Mouse (Mus musculus): ENCODE data around the gene Prss33. TPM values are rescaled to one million over a fixed set of nuclear protein-coding genes. Genes with fewer than 3 reads are reported as not detected.
"Not testable (repeated sequence)": the region's sequence is repeated elsewhere in the genome, so short reads cannot be mapped to it uniquely, and the experiment has no call there.

Gene Prss33
- total RNA-seq (2021), result not detected
- long read RNA-seq, experiment 1, result 0 reads
- long read RNA-seq, experiment 2, result 0 reads

DNA sequence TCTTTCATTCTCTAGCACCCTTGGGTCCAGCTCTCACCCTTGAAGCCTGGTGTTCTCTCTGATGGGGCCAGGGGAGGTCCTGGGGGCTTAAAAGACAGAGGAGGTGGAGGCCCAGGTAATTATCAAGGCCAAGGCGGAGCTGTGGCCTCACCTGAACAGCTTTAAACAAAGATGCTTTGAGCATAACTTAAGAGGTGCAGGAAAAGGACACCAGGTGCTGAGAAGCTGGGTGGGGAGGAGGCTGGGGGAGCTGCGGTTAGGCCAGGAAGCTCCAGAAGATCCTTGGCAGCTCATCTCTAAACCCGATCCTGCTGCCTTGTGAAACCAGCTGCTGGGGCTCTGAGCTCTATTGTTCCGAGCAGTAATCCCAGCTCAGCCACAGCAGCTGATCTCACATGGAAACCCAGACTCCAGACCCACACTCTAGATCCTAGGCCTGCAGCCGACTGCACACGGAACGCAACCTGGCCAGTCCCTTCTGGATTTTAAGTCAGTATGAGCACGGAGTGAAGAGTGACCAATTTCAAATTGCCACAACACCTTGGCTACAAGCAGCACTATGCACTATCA lies at the start of gene Prss33:
Prss33 (minus strand) TSS at position 51 of the 570 bp plus-strand sequence.
- DNase-seq, result no peak

DNA sequence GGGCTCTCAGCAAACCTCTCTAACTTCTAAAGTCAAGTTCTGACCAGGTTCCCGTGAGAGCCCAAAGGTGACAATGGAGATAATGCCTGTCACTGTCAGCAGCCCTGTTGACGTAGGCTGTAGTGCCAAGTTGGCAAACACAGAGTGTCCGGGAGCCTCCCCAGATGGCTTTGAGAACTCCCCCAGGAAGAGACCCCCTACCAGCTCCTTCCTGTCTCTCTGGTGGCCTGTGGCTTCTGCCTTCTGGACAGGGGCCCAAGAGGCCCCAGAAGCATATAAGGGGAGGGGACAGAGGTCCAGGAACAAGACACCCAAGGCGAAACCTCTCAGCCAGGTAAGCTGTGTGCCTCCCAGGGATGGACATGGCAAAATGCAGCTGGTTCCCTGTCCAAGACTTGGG lies 44.7 kb upstream of the Prss33 start, which contains the start of the genes Dcpp1 and Dcpp2:
Dcpp1 (plus strand) TSS at position 301 of the 400 bp plus-strand sequence.
Dcpp2 (plus strand) TSS at position 305 of the 400 bp plus-strand sequence.
- DNase-seq, result not testable (repeated sequence)

DNA sequence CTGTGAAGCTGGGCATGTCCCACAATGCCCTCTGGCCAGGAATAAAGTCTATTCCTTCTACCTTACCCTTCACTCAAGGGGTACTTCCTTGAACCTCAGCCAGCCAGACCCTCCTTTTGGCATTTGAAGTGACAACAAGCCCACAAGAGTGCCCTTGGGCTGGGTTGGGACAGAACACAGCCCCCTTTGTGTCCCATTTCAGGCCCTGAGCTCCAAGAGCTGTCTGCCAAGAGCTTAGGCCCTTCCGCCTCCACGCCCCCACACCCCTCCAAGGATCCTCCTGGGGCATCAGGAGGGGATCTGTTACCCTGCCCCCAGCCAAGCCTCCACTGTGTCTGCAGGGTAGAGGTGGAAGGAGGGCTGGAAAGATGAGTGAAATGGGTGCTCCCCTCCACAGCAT lies 41.3 kb upstream of the Prss33 start:
- no peak for DNase-seq

DNA sequence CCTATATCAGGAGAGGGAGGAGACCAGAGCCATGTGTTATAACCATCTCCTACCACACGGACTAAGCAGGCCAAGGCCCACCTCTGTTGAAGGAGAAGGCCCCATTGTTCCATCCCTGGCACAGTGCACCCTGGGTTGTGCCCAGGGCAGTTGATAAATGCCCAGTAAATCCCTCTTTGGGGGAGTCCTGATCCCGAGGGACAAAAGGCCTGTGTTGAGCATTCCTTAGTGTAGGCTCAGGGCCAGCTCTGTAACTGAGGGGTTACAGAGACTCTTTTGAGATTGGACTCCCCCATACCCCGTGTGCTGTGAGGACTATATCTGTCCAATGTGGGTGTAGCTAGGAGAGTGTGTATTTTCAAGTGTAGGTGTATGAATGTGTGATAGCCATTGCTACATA lies 40.9 kb upstream of the Prss33 start:
- no peak for DNase-seq

DNA sequence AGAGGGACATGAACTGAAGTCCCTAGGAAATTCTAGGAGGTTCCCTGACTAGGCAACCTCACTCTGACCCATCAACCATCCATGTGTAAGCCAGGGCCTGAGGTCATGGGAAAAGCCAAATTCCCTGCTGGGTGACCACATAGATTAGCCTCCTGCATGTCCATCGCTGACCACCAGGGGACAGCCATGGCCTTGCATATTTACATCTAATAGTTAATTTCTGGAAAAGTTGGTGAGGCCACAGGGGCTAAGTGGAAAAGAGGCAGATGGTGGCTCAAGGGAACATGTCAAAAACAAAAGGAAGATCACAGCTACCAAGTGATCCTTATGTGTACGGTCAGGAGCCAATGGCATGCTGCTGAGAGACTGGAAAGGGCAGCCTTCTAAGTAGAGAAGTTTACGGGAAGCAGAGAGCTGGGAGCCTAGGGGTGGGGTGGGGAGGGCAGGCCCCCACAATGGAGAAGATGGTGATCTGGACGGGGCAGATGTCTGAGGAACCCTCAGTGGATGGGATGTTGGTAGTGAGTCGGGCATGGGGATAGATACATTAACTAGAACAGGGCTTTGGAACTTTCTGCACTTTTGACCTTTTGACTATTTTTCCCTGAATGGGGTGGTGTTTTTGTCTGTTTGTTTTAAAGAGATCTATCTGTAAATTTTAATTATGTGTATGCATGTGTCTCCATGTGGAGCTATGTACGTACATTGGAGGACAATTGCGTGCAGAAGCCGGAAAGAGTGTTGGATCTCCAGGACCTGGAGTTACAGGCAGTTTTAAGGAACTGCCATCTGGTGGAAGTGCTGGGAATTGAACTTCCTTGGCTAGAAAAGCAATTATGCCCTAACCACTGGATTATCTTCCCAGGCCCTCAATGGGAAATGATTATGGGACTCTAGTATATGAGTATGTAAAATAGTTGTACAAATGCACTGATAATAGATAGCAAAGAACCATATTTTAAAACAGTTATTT lies 38.3 kb upstream of the Prss33 start:
- DNase-seq, result no peak

DNA sequence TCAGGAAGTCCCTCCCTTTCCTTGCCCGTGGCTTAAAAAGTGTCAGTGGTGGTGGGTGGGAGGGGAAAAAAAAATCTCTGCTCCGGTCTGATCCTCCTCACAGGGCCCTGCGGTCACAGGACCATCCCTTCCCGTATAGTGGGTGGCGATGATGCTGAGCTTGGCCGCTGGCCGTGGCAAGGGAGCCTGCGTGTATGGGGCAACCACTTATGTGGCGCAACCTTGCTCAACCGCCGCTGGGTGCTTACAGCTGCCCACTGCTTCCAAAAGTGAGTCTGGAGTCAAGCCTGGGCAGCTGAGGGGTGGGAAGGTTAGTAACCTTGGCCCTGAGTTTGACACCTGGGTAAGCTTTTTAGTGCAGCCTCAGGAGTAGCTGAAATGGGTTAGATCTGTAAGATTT lies 32.7 kb upstream of the Prss33 start:
- no peak for DNase-seq

DNA sequence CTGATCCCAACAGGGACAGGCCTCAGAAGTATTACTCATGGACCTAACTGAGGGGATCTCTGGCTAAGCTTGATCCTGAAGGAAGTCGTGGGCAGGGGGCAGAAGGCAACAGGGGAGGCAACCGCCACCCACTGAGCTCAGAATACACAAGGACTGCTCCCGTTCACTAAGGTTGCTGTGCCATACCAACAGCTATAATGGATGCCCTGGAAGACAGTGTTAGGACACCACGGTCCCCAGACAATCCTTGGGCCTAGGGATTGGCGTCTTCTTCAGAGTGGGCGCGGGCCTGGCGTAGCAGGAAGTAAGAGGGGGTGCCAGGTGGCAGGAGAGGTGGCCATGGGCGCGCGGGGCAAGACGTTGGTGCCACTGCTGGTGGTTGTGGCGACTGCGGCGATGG lies 31.9 kb upstream of the Prss33 start, which contains the start of gene Prss21:
Prss21 (plus strand) TSS at position 301 of the 400 bp plus-strand sequence.
- DNase-seq, result no peak

DNA sequence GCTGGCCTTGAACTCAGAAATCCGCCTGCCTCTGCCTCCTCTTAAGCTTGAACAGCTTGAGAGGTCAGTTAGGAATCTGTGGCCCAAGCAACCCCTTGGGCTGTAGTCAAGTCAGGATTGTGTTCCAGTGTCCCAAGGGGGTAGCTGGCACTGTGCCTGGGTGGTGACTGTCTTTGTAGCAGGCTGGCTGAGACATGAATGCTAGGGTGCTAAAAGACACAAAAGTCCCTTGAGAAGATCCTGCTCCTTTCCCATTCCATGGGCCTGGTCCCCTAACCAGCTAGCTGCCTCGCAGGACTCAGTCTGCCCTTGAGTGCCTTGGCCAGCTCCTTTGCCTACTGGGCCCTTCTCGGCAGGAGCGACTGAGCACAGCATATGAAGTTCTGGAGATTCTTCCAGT lies 27.1 kb upstream of the Prss33 start:
- no peak for DNase-seq

DNA sequence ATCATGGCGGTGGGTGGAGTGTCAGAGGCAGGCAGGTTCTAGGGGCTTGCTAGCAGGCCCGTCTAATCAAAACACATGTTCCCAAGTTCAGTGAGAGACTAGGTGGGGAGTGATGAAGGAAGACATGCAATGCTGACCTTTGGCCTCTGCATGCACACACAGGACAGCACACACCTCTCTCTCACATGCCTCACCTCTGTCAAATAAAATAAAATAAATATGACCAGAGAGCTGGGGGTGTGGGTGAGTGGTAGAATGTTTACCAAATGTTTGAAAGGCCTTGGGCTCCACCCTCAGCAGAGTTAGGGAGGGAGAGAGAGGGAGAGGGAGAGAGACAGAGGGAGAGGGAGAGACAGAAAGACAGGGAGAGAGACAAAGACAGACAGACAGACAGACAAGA lies 22.1 kb upstream of the Prss33 start:
- no peak for DNase-seq

DNA sequence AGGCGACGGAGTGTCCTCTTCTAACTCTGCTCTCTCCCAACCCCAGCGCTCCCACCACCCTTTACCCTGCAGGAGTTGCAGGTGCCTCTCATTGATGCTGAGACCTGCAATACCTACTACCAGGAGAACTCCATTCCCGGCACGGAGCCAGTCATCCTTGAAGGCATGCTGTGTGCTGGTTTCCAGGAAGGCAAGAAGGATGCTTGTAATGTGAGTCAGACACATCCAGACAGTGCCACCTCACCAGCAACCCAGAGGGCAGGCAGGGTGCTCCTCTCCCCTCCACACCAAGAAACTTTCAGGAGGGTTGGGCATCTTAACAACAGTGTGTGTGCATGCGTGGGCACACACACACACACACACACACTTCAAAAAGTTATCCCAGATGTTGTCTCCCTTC lies 21.3 kb upstream of the Prss33 start:
- DNase-seq, result no peak

DNA sequence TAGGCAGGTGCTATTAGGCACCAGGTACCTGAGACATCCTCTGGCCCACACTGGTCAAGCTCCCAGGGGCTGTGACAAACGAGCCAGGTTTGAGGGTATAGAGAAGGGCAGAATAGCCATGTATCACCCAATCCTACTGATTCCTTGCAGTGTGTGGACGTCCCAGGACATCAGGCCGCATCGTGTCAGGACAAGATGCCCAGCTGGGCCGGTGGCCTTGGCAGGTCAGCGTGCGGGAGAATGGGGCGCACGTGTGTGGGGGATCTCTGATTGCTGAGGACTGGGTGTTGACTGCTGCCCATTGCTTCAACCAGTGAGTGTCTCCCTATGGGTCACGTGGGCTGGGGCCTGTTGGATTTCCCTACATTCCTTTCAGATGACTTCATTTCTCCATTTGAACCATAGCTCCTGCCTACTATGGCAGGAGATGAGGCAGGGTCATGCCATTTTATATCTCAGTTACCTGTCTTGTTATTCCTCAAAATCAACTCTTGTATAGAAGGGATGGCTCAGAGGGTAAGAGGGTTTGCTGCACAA lies 18.4 kb upstream of the Prss33 start:
- no peak for DNase-seq

DNA sequence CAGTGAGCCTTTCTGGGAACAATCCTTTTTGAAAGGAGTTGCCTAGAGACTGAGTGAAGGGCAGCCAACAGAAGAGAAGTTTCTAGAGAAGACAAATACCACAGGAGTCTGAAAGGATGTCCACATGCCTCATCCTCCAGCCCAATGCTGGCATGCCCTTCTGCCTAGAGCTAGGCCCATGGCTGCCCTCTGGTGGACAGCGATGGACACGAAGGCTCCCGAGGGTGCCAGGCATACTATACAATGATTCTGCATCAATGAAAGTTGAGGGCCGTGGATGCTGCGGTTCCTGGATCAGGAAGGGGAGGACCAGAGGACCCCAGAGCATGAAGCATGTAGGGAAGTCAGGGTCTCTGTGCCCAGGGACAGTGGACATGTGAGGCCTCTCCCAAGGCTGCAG lies 17.4 kb upstream of the Prss33 start:
- DNase-seq, result no peak

DNA sequence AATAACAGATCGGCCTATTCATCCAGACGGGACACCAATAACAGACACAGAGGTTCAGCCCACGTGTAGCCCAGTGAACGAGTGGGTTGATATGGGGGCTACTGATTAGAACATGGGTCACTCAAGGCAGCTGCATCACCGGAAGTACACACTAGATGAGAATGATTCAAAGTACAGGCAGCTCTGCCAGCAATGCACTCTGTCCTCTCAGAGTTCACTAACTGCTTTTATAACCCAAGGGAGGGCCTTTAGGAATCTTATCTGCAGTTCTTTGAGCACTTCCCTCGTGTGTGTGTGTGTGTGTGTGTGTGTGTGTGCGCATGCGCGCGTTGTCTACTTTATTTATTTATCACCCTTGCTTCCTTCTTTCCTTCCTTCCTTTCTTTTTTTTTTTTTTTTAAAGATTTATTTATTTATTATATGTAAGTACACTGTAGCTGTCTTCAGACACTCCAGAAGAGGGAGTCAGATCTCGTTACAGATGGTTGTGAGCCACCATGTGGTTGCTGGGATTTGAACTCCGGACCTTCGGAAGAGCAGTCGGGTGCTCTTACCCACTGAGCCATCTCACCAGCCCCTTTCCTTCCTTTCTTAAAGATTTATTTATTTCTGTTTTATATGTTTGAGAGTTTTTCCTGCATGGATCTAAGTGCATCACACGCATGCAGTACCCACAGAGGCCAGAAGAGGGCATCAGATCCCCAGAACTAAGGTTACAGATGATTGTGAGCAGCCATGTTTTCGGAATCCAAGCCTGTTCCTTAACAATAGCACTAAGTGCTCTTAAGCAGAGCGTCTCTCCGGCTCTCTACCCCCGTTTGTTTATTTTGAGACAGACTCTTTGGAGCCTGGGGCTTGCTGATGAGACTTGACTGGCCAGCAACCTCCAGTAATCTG lies 15.2 kb upstream of the Prss33 start:
- DNase-seq, result no peak

DNA sequence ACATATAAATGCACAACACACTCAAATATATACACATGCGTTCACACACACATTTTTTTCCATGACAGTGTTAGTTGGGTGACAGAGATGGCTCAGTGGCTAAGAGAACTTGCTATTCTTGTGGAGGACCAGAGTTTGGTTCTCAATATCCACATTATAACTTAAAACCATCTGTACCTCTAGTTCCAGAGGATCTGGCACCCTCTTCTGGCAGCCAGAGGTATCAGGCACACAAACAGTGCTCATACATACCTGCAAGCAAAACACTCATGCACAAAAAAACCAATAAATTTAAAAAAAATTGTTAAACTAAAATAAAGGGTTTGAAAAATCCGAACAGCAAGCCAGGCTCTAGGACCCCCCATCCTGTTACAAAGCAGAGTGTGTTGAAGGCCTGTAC lies 14.2 kb upstream of the Prss33 start:
- DNase-seq, result no peak

DNA sequence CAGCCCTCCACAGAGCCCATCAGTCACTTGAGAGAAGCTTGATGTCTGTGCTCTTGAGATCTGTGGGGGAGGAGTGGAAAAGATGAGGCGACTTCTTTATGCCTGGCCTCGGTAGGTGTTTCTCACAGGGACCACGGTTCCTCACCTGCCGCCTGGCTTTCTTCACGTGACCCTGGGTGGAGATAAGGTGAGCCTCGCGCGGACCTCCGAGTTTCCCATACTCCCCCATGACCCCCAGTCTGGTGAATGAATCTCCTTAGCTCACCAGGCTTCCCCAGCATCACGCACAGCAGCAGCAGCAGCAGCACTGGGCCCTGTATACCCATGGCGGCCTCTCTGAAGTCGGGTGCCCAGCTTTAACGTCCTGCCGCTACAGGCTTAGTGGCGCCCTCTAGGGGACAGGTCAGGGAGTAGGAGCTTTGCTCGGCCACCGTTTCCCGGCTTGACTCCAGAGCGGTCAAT lies 8.0 kb upstream of the Prss33 start, which contains the start of the genes Prss32 and Prss41:
Prss32 (plus strand) TSS at position 44 of the 462 bp plus-strand sequence.
Prss41 (minus strand) TSS at position 361 of the 462 bp plus-strand sequence.
- DNase-seq, result no peak

DNA sequence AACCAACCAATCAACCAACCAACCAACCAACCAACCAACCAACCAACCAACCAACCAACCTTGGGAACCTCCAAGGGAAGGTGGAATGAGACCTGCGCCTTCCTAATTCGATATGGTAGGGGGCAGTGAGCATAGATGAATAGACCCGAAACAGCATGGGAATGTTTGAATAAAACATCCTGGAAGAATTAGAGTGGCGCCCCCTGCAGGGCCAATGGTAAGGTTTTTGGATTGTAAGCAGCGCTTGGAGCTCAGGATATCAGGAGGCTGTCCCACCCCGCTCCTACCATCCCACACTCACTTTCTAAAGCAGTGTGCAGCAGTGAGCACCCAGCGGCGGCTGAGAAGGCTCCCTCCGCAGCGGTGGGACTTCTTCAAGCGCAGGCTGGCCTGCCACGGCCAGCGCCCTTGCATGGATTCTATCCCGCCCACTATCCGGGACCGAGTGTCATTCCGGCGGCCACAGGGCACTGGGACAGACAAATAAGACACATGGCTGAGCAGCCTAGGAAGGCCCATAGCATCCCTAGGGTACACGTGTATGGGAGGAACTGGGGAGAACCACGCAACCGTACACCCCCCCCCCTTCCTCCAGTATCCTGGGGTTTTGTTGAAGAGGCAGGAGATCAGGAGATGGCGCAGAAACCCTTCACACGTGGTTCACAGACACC lies 7.4 kb upstream of the Prss33 start:
- DNase-seq, result no peak

DNA sequence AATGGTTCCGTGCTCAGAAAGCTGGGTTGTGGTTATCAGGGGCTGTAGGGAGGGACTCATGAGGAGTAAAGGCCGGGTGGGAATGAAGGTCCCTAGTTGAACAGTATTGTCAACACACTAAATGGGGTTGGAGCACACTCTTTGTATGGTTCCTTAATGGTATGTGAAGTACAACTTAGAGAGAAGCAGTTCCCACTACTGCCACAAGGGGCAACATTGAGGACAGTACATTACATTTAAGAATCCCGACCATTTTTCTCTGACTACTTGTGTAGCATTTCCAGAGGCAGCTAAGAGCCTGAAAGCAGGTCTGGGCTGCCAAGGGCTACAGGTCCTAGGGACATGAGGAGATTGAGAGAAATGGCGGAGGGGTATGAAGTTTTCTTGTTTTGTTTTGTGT lies 5.3 kb upstream of the Prss33 start:
- no peak for DNase-seq

DNA sequence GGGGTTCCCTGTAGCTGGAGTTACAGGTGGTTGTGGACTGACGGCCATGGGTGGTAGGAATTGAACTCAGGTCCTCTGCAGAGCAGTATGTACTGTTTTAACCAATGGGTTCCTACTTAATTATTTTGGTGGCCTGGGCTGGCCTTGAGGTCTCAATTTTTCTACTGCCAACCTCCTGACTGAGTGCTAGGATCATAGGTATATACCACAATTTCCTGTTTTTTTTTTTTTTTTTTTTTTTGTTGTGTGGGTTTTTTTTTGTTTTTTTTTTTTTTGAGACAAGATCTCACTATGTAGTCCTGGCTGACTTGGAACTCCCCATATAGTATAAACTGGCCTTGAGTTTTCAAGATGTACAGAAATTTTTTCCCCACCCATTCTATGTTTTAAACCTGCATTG lies 4.7 kb downstream of the Prss33 start:
- no peak for DNase-seq

DNA sequence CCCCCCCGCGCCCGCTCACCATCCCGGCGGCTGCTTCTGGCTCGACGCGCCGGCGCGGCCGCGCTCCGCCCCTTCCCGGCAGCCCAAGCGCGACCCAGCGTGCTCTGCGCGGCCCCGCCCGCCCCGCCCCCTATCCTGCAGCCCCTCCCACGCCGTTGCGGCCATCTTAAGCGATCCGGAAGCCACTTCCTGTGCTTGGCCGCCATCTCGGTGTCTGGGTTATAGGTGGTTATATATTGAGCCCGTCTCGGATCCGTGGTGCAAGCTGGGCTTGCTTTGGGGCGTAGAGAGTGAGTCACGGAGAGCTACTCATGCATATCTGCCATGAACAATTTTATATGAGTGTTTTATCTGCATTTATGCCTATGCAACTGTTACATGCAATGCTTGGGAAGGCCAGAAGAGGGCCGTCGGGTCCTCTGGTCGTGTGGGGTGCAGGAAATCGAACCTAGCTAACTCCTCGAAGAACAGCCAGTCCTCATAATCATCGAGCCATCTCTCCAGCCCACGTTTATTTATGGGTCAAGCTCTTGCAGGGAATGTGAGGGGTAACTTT lies 6.7 kb downstream of the Prss33 start, which contains the start of gene Elob:
Elob (minus strand) TSS at position 73 of the 556 bp plus-strand sequence.
- peak; percentile 88 for DNase-seq

DNA sequence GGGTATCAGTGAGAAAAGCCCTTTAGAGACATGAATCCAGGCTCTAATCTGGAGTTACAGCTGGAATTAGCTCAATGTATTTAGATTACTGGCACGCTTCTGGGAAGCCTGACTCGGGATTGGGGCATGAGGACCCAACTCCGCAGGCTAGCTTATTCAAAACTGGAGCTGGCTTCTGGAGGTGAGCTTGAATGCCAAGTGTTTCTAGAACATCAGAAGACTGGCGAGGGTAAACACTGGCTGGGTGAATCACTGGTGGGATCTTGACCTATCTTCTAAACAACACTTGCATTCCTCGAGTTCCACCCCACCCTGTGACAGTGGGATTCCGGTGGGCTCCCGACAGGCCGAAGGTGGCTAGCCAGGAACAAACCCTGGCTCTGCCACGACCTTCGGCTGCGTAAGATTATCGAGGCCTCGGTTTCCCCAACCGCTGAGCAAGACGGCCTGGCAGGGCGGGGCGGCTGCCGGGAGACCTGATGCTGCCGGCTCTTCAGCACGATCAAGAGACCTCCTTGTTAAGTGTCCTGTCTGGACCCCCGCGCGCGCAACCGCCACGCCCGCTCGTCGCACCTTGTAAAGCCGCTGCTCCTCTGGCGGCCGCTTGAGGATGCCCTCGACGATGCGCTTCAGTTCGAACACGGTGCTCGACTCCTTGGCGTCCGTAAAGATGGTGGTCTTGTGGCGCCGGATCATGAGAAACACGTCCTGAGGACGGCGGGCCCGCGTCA lies 7.4 kb downstream of the Prss33 start:
- DNase-seq, result peak; percentile 46
